In the genomic region with DNA sequence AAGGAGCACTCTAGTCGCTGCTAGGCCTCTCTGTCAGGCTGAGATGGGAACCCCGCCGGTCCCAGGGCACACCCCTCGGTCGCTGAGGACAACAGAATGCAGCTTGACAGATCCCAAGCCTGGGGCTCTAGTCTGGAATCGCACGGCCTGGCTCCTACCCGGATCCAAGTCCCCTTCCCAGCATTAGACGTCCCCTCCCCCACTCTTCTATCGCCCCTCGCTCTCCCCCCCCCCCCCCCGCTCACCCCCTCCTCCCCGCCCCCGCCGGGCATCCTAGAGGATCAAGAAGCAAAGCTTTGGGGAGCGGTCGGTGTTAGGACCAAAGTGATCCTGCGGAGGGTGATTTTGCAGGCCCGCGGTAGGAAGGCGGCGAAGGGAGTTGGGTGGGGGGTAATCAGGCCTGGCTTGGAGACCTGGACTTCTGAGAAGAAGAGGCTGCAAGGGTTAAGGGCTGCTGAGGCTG, we compare ENCODE assay signal across 8 mouse cellular contexts. TPM values are rescaled to one million over a fixed set of nuclear protein-coding genes. Genes with fewer than 3 reads are reported as not detected.
DNase-seq lines count a peak whose midpoint lies in the region; ATAC-seq and TF ChIP-seq lines count a peak whose summit lies in the region.

No protein-coding gene starts in this region.

- peak; percentile 60 for DNase-seq in lung, embryonic 14.5 days
- no peak for DNase-seq in lung, adult 18-20 months
- peak; percentile 67 for DNase-seq in cerebellum, adult 11-12 months
- DNase-seq in kidney, postnatal 14 days = peak; percentile 22
- no peak for DNase-seq in ovary, adult 18-20 months (ENCODE audit: low spot score)
- DNase-seq in B cell, adult 2 months = no peak

- H3K4me2 ChIP-seq in lung, embryonic 14.5 days = peak overlapping the region; percentile 67
- H3K4me2 ChIP-seq in forebrain, embryonic 16.5 days (ENCODE audit: low read length) = peak overlapping the region; percentile 80
- H3K4me2 ChIP-seq in midbrain, embryonic 16.5 days (ENCODE audit: low read length) = peak overlapping the region; percentile 82

- peak overlapping the region; percentile 77 for H3K4me3 ChIP-seq in lung, embryonic 14.5 days (ENCODE audit: low read depth, low read length)
- H3K4me3 ChIP-seq in forebrain, embryonic 16.5 days (replicated peaks; ENCODE audit: low read length) = peak overlapping the region; percentile 78
- H3K4me3 ChIP-seq in midbrain, embryonic 16.5 days (ENCODE audit: low read depth, low read length) = peak overlapping the region; percentile 88

- no peaks in the 10 kb centered on the region for H3K36me3 ChIP-seq in lung, embryonic 14.5 days (ENCODE audit: insufficient read depth)
- H3K36me3 ChIP-seq in forebrain, embryonic 16.5 days (ENCODE audit: control insufficient read depth, insufficient read depth) = no peaks in the 10 kb centered on the region
- no peaks in the 10 kb centered on the region for H3K36me3 ChIP-seq in midbrain, embryonic 16.5 days (ENCODE audit: control insufficient read depth, insufficient read depth, low read length)

- 2% methylated on average over 17 of the region's 22 CpGs for WGBS in lung, embryonic 14.5 days
- WGBS in forebrain, embryonic 16.5 days = under 1% methylated on average over 17 of the region's 22 CpGs
- 0% methylated on average over 18 of the region's 22 CpGs for WGBS in midbrain, embryonic 16.5 days

- H3K4me1 ChIP-seq in lung, embryonic 14.5 days (ENCODE audit: insufficient read depth) = no peaks in the 10 kb centered on the region; the same call in 1 of the 2 replicates
- H3K4me1 ChIP-seq in forebrain, embryonic 16.5 days (replicated peaks; ENCODE audit: control insufficient read depth, insufficient read depth, low read length) = peaks cover 38% of the 10 kb centered on the region
- peaks cover 35% of the 10 kb centered on the region for H3K4me1 ChIP-seq in midbrain, embryonic 16.5 days (ENCODE audit: control insufficient read depth, insufficient read depth, low read length)

- peak; percentile 62 for ATAC-seq in lung, embryonic 14.5 days (ENCODE audit: insufficient read depth)
- peak; percentile 62 for ATAC-seq in forebrain, embryonic 16.5 days
- peak; percentile 72 for ATAC-seq in midbrain, embryonic 16.5 days

- H3K9ac ChIP-seq in lung, embryonic 14.5 days = peak overlapping the region; percentile 64
- peak overlapping the region; percentile 88 for H3K9ac ChIP-seq in forebrain, embryonic 16.5 days (replicated peaks; ENCODE audit: low read depth, low read length)
- H3K9ac ChIP-seq in midbrain, embryonic 16.5 days (ENCODE audit: low read depth, low read length) = peak overlapping the region; percentile 93

- H3K9me3 ChIP-seq in lung, embryonic 14.5 days (ENCODE audit: low read depth, low read length) = no peaks in the 10 kb centered on the region
- no peaks in the 10 kb centered on the region for H3K9me3 ChIP-seq in forebrain, embryonic 16.5 days (ENCODE audit: control insufficient read depth, low read length)
- no peaks in the 10 kb centered on the region for H3K9me3 ChIP-seq in midbrain, embryonic 16.5 days (replicated peaks; ENCODE audit: control insufficient read depth, low read length, poor library complexity, severe bottlenecking)

- H3K27me3 ChIP-seq in lung, embryonic 14.5 days (ENCODE audit: insufficient read depth, low read length) = no peaks in the 10 kb centered on the region
- H3K27me3 ChIP-seq in forebrain, embryonic 16.5 days (replicated peaks; ENCODE audit: control insufficient read depth, insufficient read depth, low read length) = no peaks in the 10 kb centered on the region
- H3K27me3 ChIP-seq in midbrain, embryonic 16.5 days (ENCODE audit: control insufficient read depth, insufficient read depth, low read depth, low read length) = no peaks in the 10 kb centered on the region

- H3K27ac ChIP-seq in lung, embryonic 14.5 days (ENCODE audit: low read depth) = peak overlapping the region; percentile 27; the same call in 1 of the 2 replicates
- H3K27ac ChIP-seq in forebrain, embryonic 16.5 days (ENCODE audit: low read length) = peak overlapping the region; percentile 96
- peak overlapping the region; percentile 98 for H3K27ac ChIP-seq in midbrain, embryonic 16.5 days (ENCODE audit: low read length)

- TF ChIP-seq CTCF in lung, embryonic 14.5 days (IDR thresholded peaks at IDR 0.05; ENCODE audit: low read depth) = no peak

RNA-seq across cellular contexts. Expression of gene Apbb1, which starts 0.8 kb away (rescaled TPM):
- 36.6 and 37.6 TPM in 2 replicates for polyA plus RNA-seq in lung, embryonic 14.5 days (2014; fragmentation: Nextera tagmentation; extraction: Ambion mirVana)
- polyA plus RNA-seq in forebrain, embryonic 16.5 days (2015; fragmentation: Nextera tagmentation; extraction: Ambion mirVana) = 249 and 300 TPM in 2 replicates
- 333 and 360 TPM in 2 replicates for polyA plus RNA-seq in midbrain, embryonic 16.5 days (2015; fragmentation: Nextera tagmentation; extraction: Ambion mirVana)

RNA-seq across cellular contexts. Expression of gene Hpx, which starts 19.3 kb away (rescaled TPM):
- polyA plus RNA-seq in lung, embryonic 14.5 days (2014; fragmentation: Nextera tagmentation; extraction: Ambion mirVana) = 0.57 and 0.59 TPM in 2 replicates
- polyA plus RNA-seq in forebrain, embryonic 16.5 days (2015; fragmentation: Nextera tagmentation; extraction: Ambion mirVana) = 0.14 TPM in 1 of 2 replicates, not detected in the other
- polyA plus RNA-seq in midbrain, embryonic 16.5 days (2015; fragmentation: Nextera tagmentation; extraction: Ambion mirVana) = 0.16 and 0.32 TPM in 2 replicates

RNA-seq across cellular contexts. Expression of gene Smpd1, which starts 26.5 kb away (rescaled TPM):
- 38.7 and 38.9 TPM in 2 replicates for polyA plus RNA-seq in lung, embryonic 14.5 days (2014; fragmentation: Nextera tagmentation; extraction: Ambion mirVana)
- 69.2 and 74.2 TPM in 2 replicates for polyA plus RNA-seq in forebrain, embryonic 16.5 days (2015; fragmentation: Nextera tagmentation; extraction: Ambion mirVana)
- polyA plus RNA-seq in midbrain, embryonic 16.5 days (2015; fragmentation: Nextera tagmentation; extraction: Ambion mirVana) = 95.2 and 104 TPM in 2 replicates

RNA-seq across cellular contexts. Expression of gene Trim3, which starts 52.7 kb away (rescaled TPM):
- polyA plus RNA-seq in lung, embryonic 14.5 days (2014; fragmentation: Nextera tagmentation; extraction: Ambion mirVana) = 43.8 and 45.3 TPM in 2 replicates
- 77.5 and 95.0 TPM in 2 replicates for polyA plus RNA-seq in forebrain, embryonic 16.5 days (2015; fragmentation: Nextera tagmentation; extraction: Ambion mirVana)
- polyA plus RNA-seq in midbrain, embryonic 16.5 days (2015; fragmentation: Nextera tagmentation; extraction: Ambion mirVana) = 106 and 117 TPM in 2 replicates

RNA-seq across cellular contexts. Expression of gene Timm10b, which starts 59.2 kb away (rescaled TPM):
- 200 and 201 TPM in 2 replicates for polyA plus RNA-seq in lung, embryonic 14.5 days (2014; fragmentation: Nextera tagmentation; extraction: Ambion mirVana)
- 124 and 125 TPM in 2 replicates for polyA plus RNA-seq in forebrain, embryonic 16.5 days (2015; fragmentation: Nextera tagmentation; extraction: Ambion mirVana)
- 127 and 131 TPM in 2 replicates for polyA plus RNA-seq in midbrain, embryonic 16.5 days (2015; fragmentation: Nextera tagmentation; extraction: Ambion mirVana)

Comparison
In these comparisons a context has a peak if more than half of its experiments do, and no peak if none do; other contexts are left out.
1. DNase-seq: peak in lung, embryonic 14.5 days (single experiment), cerebellum, adult 11-12 months (single experiment) and kidney, postnatal 14 days (single experiment); none in lung, adult 18-20 months (0 of 2), ovary, adult 18-20 months (single experiment) and B cell, adult 2 months (0 of 2).
2. H3K27ac ChIP-seq: peak in every context shown above with its lines; median percentile 98 in midbrain, embryonic 16.5 days; 96 in forebrain, embryonic 16.5 days; 27 in lung, embryonic 14.5 days.
3. Peak in every context shown above with its lines, with median percentiles within 50 percentile points of each other: ATAC-seq, H3K4me2 ChIP-seq, H3K4me3 ChIP-seq and H3K9ac ChIP-seq.